Mouse (Mus musculus) right cerebral cortex, adult 18-20 months (tissue): ENCODE measurements around the gene Trub2.
A peak's percentile ranks its signal among the peaks of the same experiment; 100 is the strongest.
"Not testable (repeated sequence)": the region's sequence is repeated elsewhere in the genome, so short reads cannot be mapped to it uniquely, and the experiment has no call there.

Source experiments
- DNase-seq: peaks from one replicate; pipeline ENCODE4 v3.0.0; 2022; ENCODE audit warnings: mixed read lengths

Gene Trub2

DNA sequence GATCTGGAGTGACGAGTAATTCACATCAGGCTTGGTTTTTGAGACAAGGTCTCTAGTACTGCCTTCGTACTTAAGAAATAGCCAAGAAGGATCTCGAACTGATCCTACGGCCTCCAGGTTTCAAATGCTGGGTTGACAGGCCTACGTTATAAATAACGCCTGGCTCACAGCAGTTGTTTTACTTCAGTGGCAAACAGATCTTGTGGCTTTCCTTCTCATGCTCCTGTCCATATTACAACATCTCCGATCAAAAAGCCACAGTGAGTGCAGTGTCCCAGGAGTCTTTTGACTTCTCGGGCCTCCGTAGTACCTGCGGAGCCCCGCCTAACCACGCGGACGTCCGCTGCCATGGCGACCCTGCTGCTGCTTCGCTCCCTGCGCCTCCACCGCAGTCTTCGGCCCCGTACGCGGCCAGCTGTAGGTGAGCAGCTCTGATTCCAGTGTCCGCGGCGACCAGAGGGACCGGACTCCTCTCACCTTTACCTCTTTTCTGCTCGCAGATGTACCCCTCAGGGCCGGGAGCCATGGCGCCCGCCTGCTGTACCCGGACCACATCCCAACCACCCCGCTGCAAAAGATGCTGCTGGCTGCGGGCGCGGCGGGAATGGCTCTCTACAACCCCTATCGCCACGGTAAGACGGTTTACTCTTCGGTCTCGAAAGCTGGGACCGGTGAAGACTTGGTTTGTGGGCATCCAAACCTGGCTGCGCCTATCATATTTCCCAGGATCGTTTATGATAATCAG is at the start of gene Trub2:
Gene Trub2, minus strand, starts transcription at position 566 of the 745 bp plus-strand sequence.
- peak; percentile 93 for DNase-seq

DNA sequence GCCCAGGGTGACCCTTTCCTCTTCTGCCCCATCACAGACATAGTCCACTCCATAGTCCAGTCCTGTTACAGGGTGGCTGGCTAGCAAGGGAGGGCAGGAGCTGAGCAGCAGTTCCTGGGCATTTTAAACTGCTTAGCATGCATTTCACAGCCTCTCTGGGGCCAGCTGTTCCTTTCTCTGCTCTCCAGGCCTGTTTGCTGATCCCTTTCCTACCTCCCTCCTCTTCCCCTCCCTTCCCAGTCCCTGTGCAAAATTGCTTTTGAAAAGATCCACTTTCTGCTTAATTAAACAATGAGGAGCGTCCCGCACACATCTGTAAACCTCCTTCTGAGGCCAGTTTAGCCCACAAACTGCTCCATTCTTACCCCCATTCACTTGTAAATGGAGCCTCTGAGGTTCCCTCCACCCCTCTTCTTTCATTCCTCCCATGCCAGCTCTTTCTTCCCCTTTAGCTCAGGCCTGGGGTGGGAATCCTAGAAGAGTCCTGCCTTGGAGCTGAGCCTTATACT is 47.1 kb upstream of the Trub2 start:
- DNase-seq: no peak

DNA sequence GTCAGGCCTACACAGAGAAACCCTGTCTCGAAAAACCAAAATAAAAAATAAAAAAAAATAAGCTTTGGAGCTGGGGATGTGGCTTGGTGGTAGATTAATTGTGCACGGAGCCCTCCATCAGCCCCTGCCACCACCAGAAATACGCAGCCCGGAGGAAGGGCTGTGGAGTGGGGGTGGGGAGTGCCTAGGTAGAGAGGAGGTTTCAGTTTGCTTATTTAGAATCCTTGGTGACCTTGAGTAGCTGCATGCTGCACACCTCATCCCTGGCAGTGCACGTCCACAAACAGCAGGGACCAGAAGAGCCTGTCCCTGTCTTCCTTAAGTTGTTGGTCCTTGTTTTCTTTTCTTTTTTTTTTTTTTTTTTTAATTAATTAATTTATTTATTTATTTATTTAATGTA is 45.5 kb upstream of the Trub2 start:
- DNase-seq: no peak

DNA sequence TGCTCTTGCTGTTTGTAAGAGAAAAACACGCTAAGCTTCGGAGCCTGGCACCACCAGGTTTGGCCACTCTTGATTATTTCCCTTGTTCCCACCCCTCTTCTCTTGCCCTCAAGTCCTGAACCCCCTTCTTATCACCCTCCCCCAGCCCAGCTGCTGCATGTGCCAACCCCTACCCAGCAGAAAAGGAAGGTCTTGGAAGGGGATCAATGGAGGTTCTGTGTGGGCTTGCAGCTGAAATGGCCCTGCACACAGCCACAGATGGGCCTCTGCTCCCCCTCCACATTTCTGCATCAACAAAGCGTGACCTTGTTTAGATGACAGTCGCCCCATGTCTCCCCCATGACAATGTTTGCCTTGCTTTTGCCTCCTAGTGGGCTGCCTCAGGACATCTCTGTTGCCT is 42.8 kb upstream of the Trub2 start:
- peak; percentile 50 for DNase-seq

DNA sequence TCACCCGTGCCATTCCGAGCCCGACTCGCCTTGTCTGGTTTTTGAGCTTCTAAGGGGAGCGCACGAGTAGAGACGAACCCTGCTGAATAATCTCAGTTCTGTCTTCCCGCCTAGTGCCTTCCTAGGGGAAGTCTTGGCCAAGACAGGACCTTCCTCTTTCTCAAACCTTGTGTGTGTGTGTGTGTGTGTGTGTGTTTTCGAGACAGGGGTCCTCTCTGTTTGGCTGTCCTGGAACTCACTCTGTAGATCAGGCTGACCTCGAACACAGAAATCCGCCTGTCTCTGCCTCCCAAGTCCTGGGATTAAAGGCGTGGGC is 39.4 kb upstream of the Trub2 start:
- no peak for DNase-seq

DNA sequence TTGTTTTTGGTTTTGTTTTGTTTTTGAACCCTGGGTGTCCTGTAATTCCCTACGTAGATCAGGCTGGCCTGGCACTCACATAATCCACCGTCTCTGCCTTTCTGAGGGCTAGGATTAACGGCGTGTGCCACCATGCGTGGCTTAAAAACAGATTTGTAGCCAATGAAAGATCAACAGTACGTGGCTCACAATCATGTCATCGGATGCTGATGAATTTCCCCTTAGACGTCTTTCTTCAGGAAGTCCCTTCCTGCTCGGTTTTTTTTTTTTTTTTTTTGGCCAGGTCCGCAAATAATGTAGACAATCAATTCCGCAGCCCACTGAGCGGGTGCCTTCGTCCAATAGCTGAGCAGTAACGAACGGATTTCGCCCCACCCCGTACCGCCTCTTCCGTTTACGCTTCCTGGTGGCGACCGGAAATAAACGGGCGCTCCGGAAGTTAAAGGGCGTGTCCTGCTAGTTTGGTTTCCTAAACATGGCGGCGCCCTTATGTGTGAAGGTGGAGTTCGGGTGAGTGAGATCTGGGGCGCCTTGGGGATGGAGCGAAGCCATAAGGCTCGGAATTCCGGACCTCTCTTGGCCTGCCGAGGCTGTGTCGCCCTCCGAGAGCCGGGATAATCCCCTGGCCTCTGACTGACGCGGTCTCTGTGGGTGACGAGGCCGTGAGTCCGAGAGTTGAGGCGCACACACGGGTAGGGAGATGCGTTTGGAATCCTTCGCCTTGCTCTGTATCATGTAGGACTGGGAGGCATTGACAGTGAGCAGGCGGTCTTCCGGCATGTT is 38.8 kb upstream of the Trub2 start:
- DNase-seq: peak; percentile 98

DNA sequence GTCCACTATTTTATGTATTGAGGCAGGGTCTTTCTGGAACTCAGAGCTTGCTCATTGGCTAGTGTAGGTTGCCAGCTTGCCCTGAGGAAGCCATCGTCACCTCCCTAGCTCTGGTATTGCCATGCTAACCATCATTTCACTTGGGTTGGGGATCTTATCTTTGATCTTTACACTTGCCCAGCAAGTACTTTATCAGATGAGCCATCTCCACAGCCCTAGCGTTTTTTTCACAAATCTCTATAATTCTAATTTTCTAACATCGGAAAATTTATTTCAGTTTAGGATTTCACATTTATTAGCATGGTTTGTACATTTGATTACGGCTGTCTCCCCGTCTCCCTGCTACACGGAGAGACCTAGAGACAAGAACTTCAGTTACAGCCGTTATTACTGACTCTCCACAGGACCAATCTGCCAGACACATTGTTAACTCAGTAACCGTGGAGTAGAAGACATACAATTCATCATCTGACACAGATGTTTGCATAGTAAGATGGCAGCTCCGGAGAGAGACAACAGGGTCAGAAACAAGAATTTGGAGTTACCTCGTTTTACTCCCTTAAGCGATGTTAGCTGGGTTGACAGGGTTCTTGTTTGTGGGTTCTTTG is 38.1 kb upstream of the Trub2 start:
- no peak for DNase-seq

DNA sequence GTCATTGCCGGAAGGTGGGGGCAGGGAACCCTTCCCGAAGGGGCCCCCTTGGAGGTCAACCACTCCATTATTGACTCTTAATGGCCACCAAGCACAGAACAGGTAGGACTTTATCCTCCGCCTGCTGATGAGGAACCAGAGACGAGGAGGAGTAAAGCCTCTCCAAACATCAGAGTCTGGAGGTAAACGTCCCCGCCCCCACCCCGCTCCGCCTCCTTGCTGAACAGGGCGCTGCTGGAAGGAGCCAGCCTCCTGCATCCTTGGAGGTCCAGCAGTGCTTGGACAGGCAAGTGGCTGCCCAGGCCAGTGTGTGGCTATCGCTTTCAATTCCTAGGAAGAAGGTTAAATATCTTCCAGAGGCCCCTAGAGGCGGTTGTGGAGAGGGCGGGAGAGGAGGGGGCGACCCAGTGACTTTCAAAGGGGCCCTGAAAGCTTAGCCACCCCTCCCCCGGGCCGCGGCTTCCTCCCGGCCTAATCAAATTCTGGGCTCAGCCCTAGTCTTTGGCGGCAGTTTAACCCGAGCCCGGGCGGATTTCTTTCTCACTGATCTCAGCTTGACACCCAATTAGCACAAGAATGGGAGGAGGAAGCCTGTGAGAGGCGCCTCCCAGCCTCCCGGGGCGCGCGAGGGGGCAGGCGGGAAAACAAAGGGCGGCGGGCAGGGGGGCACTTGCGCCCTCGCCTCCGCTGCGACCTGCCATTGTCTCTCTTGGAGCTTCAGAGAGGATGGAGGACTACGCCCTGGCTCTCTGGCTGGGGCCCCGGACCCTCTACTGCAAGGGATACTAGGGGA is 31.9 kb upstream of the Trub2 start, which contains the start of gene Urm1:
Gene Urm1, plus strand, starts transcription at position 51 of the 793 bp plus-strand sequence.
- peak; percentile 66 for DNase-seq

DNA sequence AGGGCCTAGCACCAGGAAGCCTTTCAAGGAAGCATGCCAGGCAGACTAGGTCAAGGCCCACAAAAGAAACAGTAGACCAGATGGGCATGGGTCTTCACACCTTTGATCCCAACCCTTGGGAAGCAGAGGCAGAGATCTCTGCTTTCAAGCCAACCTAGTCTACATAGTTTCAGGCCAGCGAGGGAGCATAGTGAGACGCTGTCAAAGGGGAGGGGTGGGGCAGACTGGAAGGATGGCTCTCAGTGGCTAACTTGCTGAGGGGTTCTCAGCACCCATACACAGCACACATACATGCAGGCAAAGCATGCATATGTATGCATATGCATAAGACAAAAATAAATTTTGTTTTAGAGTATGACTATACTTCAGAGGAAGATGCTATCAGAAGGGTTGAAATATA is 31.1 kb upstream of the Trub2 start:
- DNase-seq: no peak

DNA sequence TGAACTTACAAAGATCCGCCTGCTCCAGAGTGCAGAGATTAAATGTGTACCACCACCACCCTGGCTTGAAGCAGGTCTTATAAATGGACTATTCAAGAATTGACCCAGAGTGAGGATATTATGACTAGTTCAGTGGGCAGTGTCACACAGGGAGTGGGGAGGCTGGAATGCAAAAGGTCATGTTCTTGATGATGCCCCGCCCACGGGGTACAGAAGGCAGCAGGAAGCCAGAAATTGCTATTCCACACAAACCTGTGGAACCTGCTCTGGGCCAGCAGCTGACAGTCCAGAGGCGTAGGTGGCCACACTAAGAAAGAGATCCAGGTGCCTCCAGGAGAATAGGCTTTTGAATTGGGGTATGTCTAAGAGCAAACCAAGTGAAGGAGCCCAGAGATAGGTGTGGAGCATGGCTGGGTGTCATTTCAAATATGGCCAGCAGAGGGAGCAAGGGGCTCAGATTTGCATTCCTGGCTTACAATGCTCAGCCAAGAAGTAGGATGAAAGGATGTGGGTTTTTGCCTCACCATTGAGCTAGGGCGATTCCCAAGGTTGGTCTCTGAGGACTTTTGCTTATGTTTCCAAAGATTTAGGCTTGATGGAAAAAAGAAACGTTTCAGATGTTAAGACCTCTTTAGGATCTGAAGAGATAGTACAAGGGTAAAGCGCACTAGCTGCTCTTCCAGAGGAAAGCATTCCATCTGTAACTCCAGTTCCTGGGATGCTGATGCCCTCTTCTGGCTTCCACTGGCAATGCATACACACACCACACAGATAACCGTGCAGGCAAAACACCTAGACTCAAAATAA is 29.3 kb upstream of the Trub2 start:
- DNase-seq: peak; percentile 86

DNA sequence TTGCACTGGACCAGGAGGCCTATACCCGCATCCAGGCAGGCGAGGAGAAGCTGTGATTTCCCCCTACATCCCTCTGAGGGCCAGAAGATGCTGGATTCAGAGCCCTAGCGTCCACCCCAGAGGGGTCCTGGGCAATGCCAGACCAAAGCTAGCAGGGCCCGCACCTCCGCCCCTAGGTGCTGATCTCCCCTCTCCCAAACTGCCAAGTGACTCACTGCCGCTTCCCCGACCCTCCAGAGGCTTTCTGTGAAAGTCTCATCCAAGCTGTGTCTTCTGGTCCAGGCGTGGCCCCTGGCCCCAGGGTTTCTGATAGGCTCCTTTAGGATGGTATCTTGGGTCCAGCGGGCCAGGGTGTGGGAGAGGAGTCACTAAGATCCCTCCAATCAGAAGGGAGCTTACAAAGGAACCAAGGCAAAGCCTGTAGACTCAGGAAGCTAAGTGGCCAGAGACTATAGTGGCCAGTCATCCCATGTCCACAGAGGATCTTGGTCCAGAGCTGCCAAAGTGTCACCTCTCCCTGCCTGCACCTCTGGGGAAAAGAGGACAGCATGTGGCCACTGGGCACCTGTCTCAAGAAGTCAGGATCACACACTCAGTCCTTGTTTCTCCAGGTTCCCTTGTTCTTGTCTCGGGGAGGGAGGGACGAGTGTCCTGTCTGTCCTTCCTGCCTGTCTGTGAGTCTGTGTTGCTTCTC is 27.5 kb upstream of the Trub2 start:
- DNase-seq: no peak

DNA sequence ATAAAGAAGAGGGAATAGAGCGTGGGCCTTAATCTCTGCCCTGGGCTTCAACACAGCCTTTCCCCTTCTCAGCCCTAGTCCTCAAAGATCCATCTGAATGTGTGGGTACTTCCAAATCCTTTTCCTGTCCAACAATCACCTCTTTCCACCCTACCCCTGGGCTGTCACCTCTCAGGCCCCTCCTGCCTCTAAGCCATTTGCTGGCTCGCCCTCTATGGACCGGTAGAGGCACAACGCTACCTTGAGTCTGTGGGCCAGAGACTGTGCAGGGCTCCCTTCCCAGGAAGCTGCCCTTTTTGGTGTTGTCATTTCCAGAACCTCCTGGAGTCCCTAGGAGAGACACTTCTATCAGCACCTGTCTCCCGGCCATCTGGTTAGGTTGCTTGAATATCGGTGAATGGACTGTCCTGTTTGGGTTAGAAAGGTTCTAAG is 15.1 kb upstream of the Trub2 start:
- no peak for DNase-seq

DNA sequence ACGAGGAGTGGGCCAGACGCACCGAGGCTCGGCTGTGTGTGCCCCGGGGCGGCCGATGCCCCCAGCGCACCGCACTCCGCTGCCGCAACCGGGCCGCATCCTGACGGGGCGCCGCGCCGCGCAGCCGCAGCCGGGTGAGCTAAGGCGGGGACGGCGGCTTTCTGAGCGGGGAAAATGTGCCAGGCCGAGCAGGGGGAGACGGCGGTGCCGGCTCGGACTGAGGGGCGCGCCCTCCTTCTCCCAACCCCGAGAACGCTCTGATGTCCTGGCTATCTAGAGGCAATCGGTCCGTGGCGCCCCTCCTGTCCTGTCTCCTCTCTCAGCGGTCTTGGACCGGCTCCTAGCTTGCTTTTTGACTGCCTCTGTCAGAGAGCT is 14.5 kb upstream of the Trub2 start:
- peak; percentile 20 for DNase-seq

DNA sequence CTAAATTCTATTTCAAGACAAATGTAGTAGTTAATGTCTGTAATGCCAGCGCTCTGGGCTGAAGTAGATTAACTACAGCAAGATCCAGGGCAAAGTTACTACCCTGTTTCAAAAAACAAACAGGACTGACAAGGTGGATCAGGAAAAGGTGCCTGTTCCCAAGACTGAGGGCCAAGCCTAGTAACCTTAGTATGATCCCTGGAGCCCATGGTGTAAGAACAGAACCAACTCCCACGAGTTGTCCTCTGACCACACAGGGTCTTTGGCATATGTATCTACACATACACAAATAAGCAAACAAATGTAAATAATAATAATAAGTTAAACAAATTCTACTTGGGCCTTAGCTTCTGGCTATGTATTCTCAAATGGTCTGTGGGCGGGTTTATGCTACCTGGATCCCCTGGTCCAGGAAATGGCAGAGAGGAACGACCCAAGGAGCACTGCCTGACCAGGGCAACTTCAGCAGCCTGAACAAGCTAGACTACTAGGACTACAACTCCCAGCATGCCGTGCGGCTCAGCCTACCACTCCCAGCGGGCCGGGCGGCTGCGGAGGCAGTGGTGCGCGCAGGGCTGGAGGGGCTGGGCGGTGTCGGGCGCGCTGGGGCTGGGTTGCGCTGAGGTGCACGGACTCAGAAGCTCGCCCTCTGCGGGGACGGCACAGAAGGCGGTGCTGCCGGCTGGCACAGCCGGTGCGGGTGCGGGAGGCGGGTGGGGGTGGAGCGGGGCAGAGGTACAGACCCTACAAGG is 13.9 kb upstream of the Trub2 start, which contains the start of gene Slc27a4:
Gene Slc27a4, plus strand, starts transcription at position 560 of the 752 bp plus-strand sequence.
- peak; percentile 98 for DNase-seq

DNA sequence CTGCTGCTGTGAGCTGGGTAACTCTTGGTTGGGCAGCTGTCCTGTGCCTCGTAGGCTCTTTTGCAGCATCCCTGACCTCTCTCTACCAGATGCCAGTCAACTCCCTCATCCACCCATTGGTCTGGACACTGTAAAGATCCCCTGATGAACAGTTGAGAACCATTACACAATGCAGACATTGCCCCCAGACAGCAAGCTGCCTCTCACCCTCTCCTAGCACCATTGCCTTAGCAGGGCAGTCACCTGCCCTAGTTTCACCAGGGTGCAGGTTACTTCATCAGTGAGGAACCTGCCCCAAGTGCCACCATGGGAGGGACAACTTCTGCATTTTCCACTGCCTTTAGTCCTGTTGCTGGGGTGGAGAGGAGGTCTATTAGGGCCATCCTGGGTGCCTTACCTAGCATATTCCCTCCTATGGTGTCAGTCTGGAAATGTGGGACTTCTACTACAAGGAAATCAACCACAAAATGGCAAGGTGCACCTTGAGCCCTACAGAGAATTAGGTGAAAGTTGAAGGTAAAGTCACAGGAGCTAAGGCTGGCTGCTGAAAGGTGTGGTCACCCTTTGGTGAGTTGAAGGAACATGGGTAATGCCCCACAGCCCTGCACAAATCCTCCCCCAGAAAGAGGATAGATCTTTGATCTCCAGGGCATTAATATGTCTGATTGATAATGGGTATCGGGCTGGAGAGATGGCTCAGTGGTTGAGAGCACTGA is 4.6 kb upstream of the Trub2 start:
- no peak for DNase-seq

DNA sequence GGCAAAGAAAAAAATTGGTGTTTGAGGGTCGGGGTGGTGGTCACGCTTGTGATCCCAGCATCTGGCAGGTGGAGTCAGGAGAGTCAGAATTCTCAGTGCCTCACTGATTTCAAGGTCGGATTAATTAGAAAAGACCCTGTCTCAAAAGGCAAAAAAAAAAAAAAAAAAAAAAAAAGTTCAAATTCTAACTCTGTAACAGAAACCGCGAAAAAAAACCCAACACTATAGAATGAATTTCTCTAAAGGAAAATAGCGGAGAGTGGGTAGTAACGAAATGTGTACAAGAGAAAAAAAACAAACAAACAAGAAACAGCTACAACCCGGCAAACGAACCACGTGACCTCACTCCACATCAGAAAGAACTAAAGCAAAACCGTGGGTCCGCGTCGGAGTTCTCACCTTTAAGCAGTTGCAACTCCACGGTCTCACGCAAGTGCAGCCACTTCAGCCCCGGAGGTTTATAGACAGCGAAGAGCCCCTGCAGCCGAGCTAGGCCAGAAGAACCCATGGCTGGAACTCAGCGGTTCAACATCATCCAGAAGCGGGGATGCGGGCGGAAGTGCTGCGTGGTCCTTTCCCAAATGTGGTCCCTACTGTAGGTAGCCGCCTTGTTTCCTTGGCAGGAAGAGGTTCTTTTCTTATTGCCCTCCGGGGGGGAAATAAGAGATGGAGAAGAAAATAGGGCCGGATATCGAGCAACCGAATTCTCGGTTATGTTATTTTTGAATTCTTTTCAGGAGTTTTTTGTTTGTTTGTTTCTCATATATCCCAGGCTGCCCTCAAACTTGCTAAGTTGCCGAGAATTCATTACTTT is 991 bp downstream of the Trub2 start, which contains the start of gene Coq4:
Gene Coq4, plus strand, starts transcription at position 390 of the 814 bp plus-strand sequence.
- DNase-seq: peak; percentile 95

DNA sequence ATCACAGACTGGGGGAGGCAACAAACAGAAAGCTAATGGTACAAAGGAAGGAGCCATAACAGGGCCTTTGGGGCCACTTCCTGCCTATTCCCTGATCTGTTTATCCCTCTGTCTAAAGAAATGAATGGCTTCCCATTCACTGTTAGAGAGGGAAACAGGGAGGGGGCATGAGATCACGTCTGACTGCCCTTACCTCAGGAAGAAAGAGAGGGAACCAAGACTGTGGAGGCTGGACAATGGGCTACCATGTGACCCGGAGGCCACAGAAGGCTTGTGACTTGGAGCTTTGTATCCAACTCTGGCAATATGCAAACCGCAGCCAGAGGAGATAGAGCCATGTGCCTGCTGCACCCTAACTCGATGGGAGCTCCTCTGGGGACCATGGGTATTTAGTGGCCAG is 4.0 kb downstream of the Trub2 start:
- DNase-seq: no peak

DNA sequence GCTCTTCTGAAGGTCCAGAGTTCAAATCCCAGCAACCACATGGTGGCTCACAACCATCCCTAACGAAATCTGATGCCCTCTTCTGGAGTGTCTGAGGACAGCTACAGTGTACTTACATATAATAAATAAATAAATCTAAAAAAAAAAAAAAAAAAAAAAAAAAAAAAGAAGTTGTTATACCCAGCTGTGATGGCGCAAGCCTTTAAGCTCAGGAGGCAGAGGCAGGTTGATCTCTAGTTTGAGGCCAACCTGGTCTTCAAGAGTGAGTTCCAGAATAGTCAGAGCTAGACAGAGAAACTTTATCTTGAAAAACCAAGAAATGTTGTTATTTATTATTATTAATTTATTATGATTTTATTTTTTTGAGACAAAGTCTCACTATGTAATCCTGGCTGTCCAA is 7.0 kb downstream of the Trub2 start:
- not testable (repeated sequence) for DNase-seq

DNA sequence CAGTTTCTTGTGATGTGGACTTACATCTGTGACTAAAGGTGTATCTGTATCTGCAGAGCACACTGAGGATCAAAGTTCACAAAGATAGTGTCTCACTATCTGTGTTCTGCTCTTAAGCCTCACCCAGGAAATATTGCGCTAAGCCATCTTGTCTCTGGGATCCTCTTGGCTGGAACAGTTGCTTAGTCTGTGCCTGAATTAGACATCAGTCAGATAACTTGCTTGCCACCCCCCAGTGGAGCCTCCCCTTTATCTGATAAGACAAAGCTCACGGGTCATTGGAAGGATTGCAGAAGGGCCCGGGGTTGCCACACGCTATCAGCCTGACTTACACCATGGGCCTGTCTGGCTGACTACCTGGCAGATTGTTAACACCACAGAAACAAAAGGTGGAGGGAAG is 15.0 kb downstream of the Trub2 start:
- no peak for DNase-seq
